Mouse (Mus musculus) G1E (cell line): Measurements from ENCODE around the gene Gpatch2.

Experiments
- CTCF ChIP-seq: IDR thresholded peaks from 2 replicates; pipeline ENCODE4 v1.5.1; 2012; ENCODE audit warnings: low read depth, low read length, inconsistent platforms, mixed read lengths
- POLR2AphosphoS5 ChIP-seq: IDR thresholded peaks from 2 replicates; pipeline ENCODE4 v1.6.1; 2012; ENCODE audit warnings: low read depth, low read length, inconsistent platforms; ENCODE audit not compliant: insufficient replicate concordance

GRCm38 (mm10) chr1:187346923-187347322 lies 131.6 kb downstream of the Gpatch2 start:
- TF ChIP-seq CTCF (no peak), POLR2AphosphoS5 (no peak)
